Mouse (Mus musculus) urinary bladder, postnatal 25 days (tissue): ENCODE results near the gene Taar3.

Experiments used
- DNase-seq: peaks from one replicate; pipeline ENCODE4 v3.0.0; 2022; ENCODE audit warnings: low spot score

Gene Taar3

DNA sequence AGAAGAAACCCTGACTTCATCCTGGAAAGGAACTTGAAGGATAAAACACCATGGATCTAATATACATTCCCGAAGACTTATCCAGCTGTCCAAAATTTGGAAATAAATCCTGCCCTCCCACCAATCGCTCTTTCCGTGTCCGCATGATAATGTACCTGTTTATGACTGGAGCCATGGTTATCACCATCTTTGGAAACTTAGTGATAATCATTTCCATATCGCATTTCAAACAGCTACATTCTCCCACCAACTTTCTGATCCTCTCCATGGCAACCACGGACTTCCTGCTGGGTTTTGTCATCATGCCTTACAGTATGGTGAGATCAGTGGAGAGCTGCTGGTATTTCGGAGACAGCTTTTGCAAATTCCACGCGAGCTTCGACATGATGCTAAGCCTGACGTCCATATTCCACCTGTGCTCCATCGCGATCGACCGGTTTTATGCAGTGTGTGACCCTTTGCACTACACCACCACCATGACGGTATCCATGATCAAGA, at the start of gene Taar3:
Taar3 (plus strand) TSS at position 51 of the 498 bp plus-strand sequence.
- DNase-seq = no peak

GRCm38 (mm10) chr10:23901119-23901518, 48.2 kb upstream of the Taar3 start:
- DNase-seq = no peak

GRCm38 (mm10) chr10:23905661-23906060, 43.7 kb upstream of the Taar3 start:
- no peak for DNase-seq

DNA sequence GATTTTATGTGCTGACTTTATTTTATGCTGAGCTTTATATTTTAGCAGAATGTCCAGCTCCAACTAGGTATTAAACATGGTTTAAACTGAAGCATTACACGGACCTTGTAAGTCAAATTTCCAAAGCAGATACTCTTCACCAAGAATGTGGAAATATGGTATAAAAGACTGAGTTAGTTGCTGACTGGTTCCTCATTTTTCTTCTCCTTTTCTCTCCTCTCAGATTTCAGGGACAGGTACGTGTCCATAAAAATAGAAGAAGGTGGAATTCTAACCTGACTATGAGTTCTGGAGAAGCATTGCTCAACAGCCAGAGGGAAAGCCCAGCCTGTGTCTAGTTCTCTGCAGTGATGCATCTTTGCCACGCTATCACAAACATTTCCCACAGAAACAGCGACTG, 29.3 kb upstream of the Taar3 start, which contains the start of gene Taar1:
Taar1 (plus strand) TSS at position 301 of the 400 bp plus-strand sequence.
- no peak for DNase-seq

DNA sequence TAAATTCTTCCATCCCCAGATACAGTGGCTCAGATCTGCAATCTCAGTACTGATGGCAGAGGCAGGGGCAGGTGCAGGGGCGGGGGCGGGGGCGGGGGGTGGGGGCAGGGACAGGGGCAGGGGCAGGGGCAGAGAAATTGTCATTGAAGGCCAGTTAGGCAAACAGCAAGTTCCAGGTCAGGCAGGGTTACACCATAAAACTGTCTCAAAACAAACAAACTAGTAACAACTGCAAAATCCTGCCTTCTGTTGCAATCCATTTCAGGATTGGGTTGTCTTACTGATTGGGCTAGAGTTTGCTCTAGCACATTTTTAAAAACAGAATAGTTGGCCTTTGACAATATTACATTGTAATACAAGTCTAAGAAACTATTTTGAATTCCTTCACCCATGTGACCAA, 26.9 kb upstream of the Taar3 start:
- no peak for DNase-seq

GRCm38 (mm10) chr10:23923941-23924340, 25.4 kb upstream of the Taar3 start:
- no peak for DNase-seq

DNA sequence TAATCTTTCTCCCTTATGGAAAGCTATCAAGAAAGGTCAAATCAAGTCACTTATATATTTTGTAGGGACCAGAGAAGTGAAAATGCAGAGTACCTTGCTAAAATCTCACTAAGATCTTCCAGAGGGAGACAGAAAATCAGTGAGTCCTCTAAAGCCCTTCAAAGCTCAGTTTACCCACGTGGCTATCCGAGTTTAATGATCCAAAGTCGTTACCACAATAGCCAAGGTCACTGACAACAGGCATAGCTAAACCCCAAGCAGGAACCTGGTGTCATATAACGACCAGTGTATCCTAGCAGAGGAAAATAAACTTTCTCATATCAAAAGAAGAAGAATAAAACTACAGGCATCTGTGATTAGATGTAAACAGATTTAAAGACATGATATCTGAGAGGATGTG, 11.7 kb upstream of the Taar3 start:
- no peak for DNase-seq

DNA sequence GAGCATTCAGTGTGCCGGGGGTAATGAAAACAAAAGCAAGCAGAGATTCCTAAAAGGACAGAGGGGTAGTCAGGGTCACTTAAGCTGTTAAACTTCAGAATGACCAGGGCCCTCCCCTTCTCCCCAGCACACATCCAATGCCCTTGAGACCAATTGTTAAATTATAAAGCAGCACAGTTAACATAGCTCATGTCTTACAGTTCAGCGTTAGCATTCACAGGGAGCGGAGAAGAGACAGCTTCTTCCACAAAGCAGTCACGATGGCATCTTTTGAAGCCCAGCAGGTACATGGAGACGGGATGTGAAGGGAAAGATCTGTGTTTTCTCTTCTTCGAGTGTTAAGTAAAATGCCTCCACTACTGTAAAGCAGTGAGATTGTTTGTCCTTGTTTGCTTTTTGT, 11.0 kb upstream of the Taar3 start, which contains the start of gene Taar2:
Taar2 (plus strand) TSS at position 261 of the 400 bp plus-strand sequence.
- DNase-seq = no peak

DNA sequence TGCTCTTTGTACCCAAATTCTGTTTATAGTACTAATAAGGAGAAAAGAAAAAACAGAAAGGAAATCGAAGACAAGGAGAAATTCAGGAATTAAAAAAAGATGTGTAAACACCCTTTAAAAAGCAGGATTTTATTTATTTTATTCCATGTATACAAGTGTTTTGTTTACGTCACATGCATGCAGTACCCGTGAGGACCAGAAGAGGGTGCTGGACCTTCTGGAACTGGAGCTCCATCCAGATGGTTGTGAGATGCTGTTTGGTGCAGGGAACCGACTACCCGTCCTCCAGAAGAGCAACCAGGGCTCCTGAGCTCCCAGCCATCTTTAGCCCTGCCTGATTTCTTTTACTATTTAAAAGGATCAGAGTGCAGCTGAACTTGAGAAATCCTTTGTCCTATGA, 6.9 kb upstream of the Taar3 start:
- DNase-seq = no peak

- DNase-seq = no peak
These were observed 1.3 kb upstream of the Taar3 start for GRCm38 (mm10) chr10:23948026-23948425.

DNA sequence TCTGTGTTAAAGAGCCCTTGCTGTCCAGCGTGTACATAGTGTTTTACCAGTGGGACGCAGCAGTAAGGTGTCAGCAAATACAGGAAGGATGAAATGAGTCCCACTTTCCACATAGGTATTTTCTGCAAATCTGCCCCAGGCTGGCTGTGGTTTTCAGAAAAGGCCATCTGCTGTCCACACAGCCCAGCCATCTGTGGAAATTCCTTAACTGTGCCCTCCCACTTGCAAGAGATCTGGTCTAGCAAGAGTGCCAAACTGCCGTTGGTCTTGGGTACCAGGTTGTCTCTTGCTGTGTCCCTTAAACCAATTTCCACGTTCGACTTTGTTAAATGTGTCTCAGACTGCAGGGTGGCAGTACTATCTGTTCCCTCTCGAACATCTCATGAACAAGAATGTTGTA, 2.4 kb downstream of the Taar3 start:
- DNase-seq = no peak

- no peak for DNase-seq
These were observed 9.7 kb downstream of the Taar3 start for GRCm38 (mm10) chr10:23959071-23959470.

GRCm38 (mm10) chr10:23960444-23960915, 11.1 kb downstream of the Taar3 start, which contains the start of gene Taar4:
Taar4 (plus strand) TSS chr10:23960494.
- no peak for DNase-seq

GRCm38 (mm10) chr10:23963444-23963843, 14.1 kb downstream of the Taar3 start:
- DNase-seq = no peak

- no peak for DNase-seq
These were observed 15.7 kb downstream of the Taar3 start for GRCm38 (mm10) chr10:23964921-23965610.

GRCm38 (mm10) chr10:23970656-23971165, 21.4 kb downstream of the Taar3 start, which contains the start of gene Taar5:
Taar5 (plus strand) TSS chr10:23970706.
- DNase-seq = no peak

DNA sequence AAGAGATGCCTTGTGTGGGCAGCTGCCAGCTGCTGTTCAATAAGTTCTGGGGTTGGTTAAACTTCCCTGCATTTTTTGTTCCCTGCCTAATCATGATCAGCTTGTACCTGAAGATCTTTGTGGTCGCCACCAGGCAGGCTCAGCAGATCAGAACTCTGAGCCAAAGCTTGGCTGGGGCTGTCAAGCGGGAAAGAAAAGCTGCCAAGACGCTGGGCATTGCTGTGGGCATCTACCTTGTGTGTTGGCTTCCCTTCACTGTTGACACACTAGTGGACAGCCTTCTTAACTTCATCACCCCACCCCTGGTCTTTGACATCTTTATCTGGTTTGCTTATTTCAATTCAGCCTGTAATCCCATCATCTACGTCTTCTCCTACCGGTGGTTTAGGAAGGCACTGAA, 21.9 kb downstream of the Taar3 start:
- DNase-seq = no peak

GRCm38 (mm10) chr10:23977958-23978357, 28.6 kb downstream of the Taar3 start:
- no peak for DNase-seq

GRCm38 (mm10) chr10:23978901-23979705, 29.7 kb downstream of the Taar3 start:
- peak; percentile 64 for DNase-seq

- DNase-seq = no peak
These were observed 36.2 kb downstream of the Taar3 start, which contains the start of gene Taar6 for GRCm38 (mm10) chr10:23985546-23985945. Taar6 (minus strand) TSS chr10:23985646.

- DNase-seq = no peak
These were observed 37.1 kb downstream of the Taar3 start for GRCm38 (mm10) chr10:23986419-23986818.

GRCm38 (mm10) chr10:23993381-23993780, 44.0 kb downstream of the Taar3 start, which contains the start of gene Taar7a:
Taar7a (minus strand) TSS chr10:23993481.
- no peak for DNase-seq
